Mouse (Mus musculus): ENCODE results near the gene Spns3. TPM values are rescaled to one million over a fixed set of nuclear protein-coding genes. Genes with fewer than 3 reads are reported as not detected.
"Not testable (repeated sequence)": the region's sequence is repeated elsewhere in the genome, so short reads cannot be mapped to it uniquely, and the experiment has no call there.

Gene Spns3
- total RNA-seq, 2 experiments from 2014 or later, result 0.17 to 0.57 TPM

- intact Hi-C loops (cut with DNase I), result loop anchor here (5.0 kb wide), 3 partner anchors 127 to 342 kb away; partner anchors contain the start of gene Ggt6
- DNase-seq (ENCODE audit: low spot score in 2 of 2), result no peak
Measured at GRCm38 (mm10) chr11:72564232-72564807, 14.0 kb upstream of the Spns3 start.

- intact Hi-C loops (cut with DNase I), result loop anchor here (5.0 kb wide), 3 partner anchors 123 to 338 kb away; partner anchors contain the start of gene Ggt6
- DNase-seq (ENCODE audit: low spot score in 2 of 2), result no peak
Measured at GRCm38 (mm10) chr11:72560661-72561060, 10.4 kb upstream of the Spns3 start.

- DNase-seq (ENCODE audit: low spot score in 2 of 2), result no peak
- intact Hi-C loops (cut with DNase I), result no loop called here
Measured at GRCm38 (mm10) chr11:72558155-72558554, 7.8 kb upstream of the Spns3 start.

GRCm38 (mm10) chr11:72556953-72557352 lies 6.6 kb upstream of the Spns3 start:
- DNase-seq (ENCODE audit: low spot score in 2 of 2), result no peak
- intact Hi-C loops (cut with DNase I), result no loop called here

- no peak for DNase-seq (ENCODE audit: low spot score in 2 of 2)
- intact Hi-C loops (cut with DNase I), result no loop called here
Measured at GRCm38 (mm10) chr11:72556470-72556869, 6.2 kb upstream of the Spns3 start.

- intact Hi-C loops (cut with DNase I), result loop anchor here (5.0 kb wide), 1 partner anchor 59 kb away; no protein-coding TSS in a partner anchor
Measured at GRCm38 (mm10) chr11:72551531-72552105, 1.3 kb upstream of the Spns3 start.

GRCm38 (mm10) chr11:72547181-72547580 lies 3.1 kb downstream of the Spns3 start:
- intact Hi-C loops (cut with DNase I), result no loop called here
- no peak for DNase-seq (ENCODE audit: low spot score in 2 of 2)

More at GRCm38 (mm10) chr11:72551531-72552105, 1.3 kb upstream of the Spns3 start:
- no peak for DNase-seq (ENCODE audit: low spot score in 2 of 2)

- intact Hi-C loops (cut with DNase I), result no loop called here
- DNase-seq (ENCODE audit: low spot score in 2 of 2), result no peak
Measured at GRCm38 (mm10) chr11:72544716-72545115, 5.6 kb downstream of the Spns3 start.

- intact Hi-C loops (cut with DNase I), result not testable (repeated sequence)
Measured at GRCm38 (mm10) chr11:72543692-72544091, 6.6 kb downstream of the Spns3 start.

GRCm38 (mm10) chr11:72542586-72542985 lies 7.7 kb downstream of the Spns3 start:
- no peak for DNase-seq (ENCODE audit: low spot score in 2 of 2)
- intact Hi-C loops (cut with DNase I), result no loop called here

More at GRCm38 (mm10) chr11:72543692-72544091, 6.6 kb downstream of the Spns3 start:
- not testable (repeated sequence) for DNase-seq (ENCODE audit: low spot score in 2 of 2)

GRCm38 (mm10) chr11:72541928-72542327 lies 8.4 kb downstream of the Spns3 start:
- intact Hi-C loops (cut with DNase I), result no loop called here
- no peak for DNase-seq (ENCODE audit: low spot score in 2 of 2)

GRCm38 (mm10) chr11:72540437-72540836 lies 9.9 kb downstream of the Spns3 start:
- intact Hi-C loops (cut with DNase I), result no loop called here
- no peak for DNase-seq (ENCODE audit: low spot score in 2 of 2)

GRCm38 (mm10) chr11:72538811-72539210 lies 11.5 kb downstream of the Spns3 start:
- intact Hi-C loops (cut with DNase I), result no loop called here
- DNase-seq (ENCODE audit: low spot score in 2 of 2), result no peak

GRCm38 (mm10) chr11:72538037-72538755 lies 12.1 kb downstream of the Spns3 start:
- intact Hi-C loops (cut with DNase I), result no loop called here

GRCm38 (mm10) chr11:72537503-72537902 lies 12.8 kb downstream of the Spns3 start:
- DNase-seq (ENCODE audit: low spot score in 2 of 2), result no peak
- intact Hi-C loops (cut with DNase I), result no loop called here

More at GRCm38 (mm10) chr11:72538037-72538755, 12.1 kb downstream of the Spns3 start:
- no peak for DNase-seq (ENCODE audit: low spot score in 2 of 2)

- intact Hi-C loops (cut with DNase I), result no loop called here
- DNase-seq (ENCODE audit: low spot score in 2 of 2), result no peak
Measured at GRCm38 (mm10) chr11:72535519-72535918, 14.8 kb downstream of the Spns3 start.

- intact Hi-C loops (cut with DNase I), result loop anchor here (5.0 kb wide), 1 partner anchor 76 kb away; no protein-coding TSS in a partner anchor
- no peak for DNase-seq (ENCODE audit: low spot score in 2 of 2)
Measured at GRCm38 (mm10) chr11:72532890-72533289, 17.4 kb downstream of the Spns3 start.

- no peak for DNase-seq (ENCODE audit: low spot score in 2 of 2)
Measured at GRCm38 (mm10) chr11:72531632-72532031, 18.7 kb downstream of the Spns3 start.

GRCm38 (mm10) chr11:72531144-72531543 lies 19.2 kb downstream of the Spns3 start:
- DNase-seq (ENCODE audit: low spot score in 2 of 2), result no peak
- intact Hi-C loops (cut with DNase I), result loop anchor here (5.0 kb wide), 1 partner anchor 74 kb away; no protein-coding TSS in a partner anchor

More at GRCm38 (mm10) chr11:72531632-72532031, 18.7 kb downstream of the Spns3 start:
- intact Hi-C loops (cut with DNase I), result loop anchor here (5.0 kb wide), 1 partner anchor 74 kb away; no protein-coding TSS in a partner anchor

- DNase-seq (ENCODE audit: low spot score in 2 of 2), result peak in 1 of 2 experiments; percentile 14
- intact Hi-C loops (cut with DNase I), result no loop called here
Measured at GRCm38 (mm10) chr11:72526190-72526589, 24.1 kb downstream of the Spns3 start.
